Mouse (Mus musculus): ENCODE results near the gene Cd9. TPM values are rescaled to one million over a fixed set of nuclear protein-coding genes. Genes with fewer than 3 reads are reported as not detected.
A peak's percentile ranks its signal among the peaks of the same experiment; 100 is the strongest.
"Not testable (repeated sequence)": the region's sequence is repeated elsewhere in the genome, so short reads cannot be mapped to it uniquely, and the experiment has no call there.

Cd9 gene
- polyA plus RNA-seq, 1 experiment from 2014 or later: 63.4 TPM

- WGBS: 53% methylated on average over 5 of the region's 5 CpGs
- H3K27me3 ChIP-seq: peaks cover 44% of the 10 kb centered on the region
- peak overlapping the region; percentile 73; the same call in 1 of the 2 replicates for H3K9ac ChIP-seq
- H3K36me3 ChIP-seq: no peaks in the 10 kb centered on the region
- H3K27ac ChIP-seq: no peak overlapping the region
- H3K4me2 ChIP-seq: peak overlapping the region; percentile 83
- H3K4me1 ChIP-seq (replicated peaks): peaks cover 24% of the 10 kb centered on the region
- peak overlapping the region; percentile 57 for H3K4me3 ChIP-seq
- ATAC-seq (ENCODE audit: low FRiP score): no peak
- H3K9me3 ChIP-seq: no peaks in the 10 kb centered on the region
Measured at GRCm38 (mm10) chr6:125493147-125493546, 1.4 kb downstream of the Cd9 start.

GRCm38 (mm10) chr6:125492664-125493063 is 1.9 kb downstream of the Cd9 start:
- Histone ChIP-seq H3K36me3 (no peaks in the 10 kb centered on the region), H3K9me3 (no peaks in the 10 kb centered on the region), H3K9ac (no peak overlapping the region), H3K27me3 (peaks cover 44% of the 10 kb centered on the region), H3K4me3 (peak overlapping the region; percentile 57; the same call in 1 of the 2 replicates), H3K4me1 (replicated peaks) (peaks cover 24% of the 10 kb centered on the region), H3K27ac (no peak overlapping the region; the same call in 1 of the 2 replicates), H3K4me2 (peak overlapping the region; percentile 83; the same call in 1 of the 2 replicates)
- ATAC-seq (ENCODE audit: low FRiP score): no peak
- WGBS: 86% methylated on average over 6 of the region's 6 CpGs

GRCm38 (mm10) chr6:125492033-125492432 is 2.6 kb downstream of the Cd9 start:
- no peaks in the 10 kb centered on the region for H3K9me3 ChIP-seq
- H3K9ac ChIP-seq: no peak overlapping the region
- peaks cover 44% of the 10 kb centered on the region for H3K27me3 ChIP-seq
- no peak overlapping the region for H3K4me3 ChIP-seq
- no peaks in the 10 kb centered on the region for H3K36me3 ChIP-seq
- 47% methylated on average over 9 of the region's 9 CpGs for WGBS
- ATAC-seq (ENCODE audit: low FRiP score): no peak
- peak overlapping the region; percentile 83; the same call in 1 of the 2 replicates for H3K4me2 ChIP-seq
- H3K27ac ChIP-seq: no peak overlapping the region
- peaks cover 24% of the 10 kb centered on the region for H3K4me1 ChIP-seq (replicated peaks)

- 93% methylated on average over 10 of the region's 10 CpGs for WGBS
- no peak for ATAC-seq (ENCODE audit: low FRiP score)
- Histone ChIP-seq H3K4me1 (replicated peaks) (peaks cover 24% of the 10 kb centered on the region), H3K36me3 (no peaks in the 10 kb centered on the region), H3K4me3 (no peak overlapping the region), H3K9me3 (no peaks in the 10 kb centered on the region), H3K4me2 (no peak overlapping the region), H3K9ac (no peak overlapping the region), H3K27ac (no peak overlapping the region), H3K27me3 (peaks cover 39% of the 10 kb centered on the region)
Measured at GRCm38 (mm10) chr6:125491393-125491792, 3.2 kb downstream of the Cd9 start.

- Histone ChIP-seq H3K4me1 (replicated peaks) (peaks cover 24% of the 10 kb centered on the region), H3K27me3 (peaks cover 27% of the 10 kb centered on the region), H3K4me3 (no peak overlapping the region), H3K27ac (no peak overlapping the region), H3K9me3 (no peaks in the 10 kb centered on the region), H3K9ac (no peak overlapping the region), H3K36me3 (no peaks in the 10 kb centered on the region), H3K4me2 (no peak overlapping the region)
- 80% methylated on average over 11 of the region's 11 CpGs for WGBS
- no peak for ATAC-seq (ENCODE audit: low FRiP score)
Measured at GRCm38 (mm10) chr6:125489881-125490559, 4.6 kb downstream of the Cd9 start.

- Histone ChIP-seq H3K4me2 (no peak overlapping the region), H3K27me3 (no peaks in the 10 kb centered on the region), H3K9ac (no peak overlapping the region), H3K9me3 (no peaks in the 10 kb centered on the region), H3K36me3 (no peaks in the 10 kb centered on the region), H3K4me3 (no peak overlapping the region), H3K4me1 (replicated peaks) (peaks cover 19% of the 10 kb centered on the region), H3K27ac (no peak overlapping the region)
- 34% methylated on average over 4 of the region's 4 CpGs for WGBS
- ATAC-seq (ENCODE audit: low FRiP score): no peak
Measured at GRCm38 (mm10) chr6:125485589-125485988, 9.0 kb downstream of the Cd9 start.

GRCm38 (mm10) chr6:125484721-125485120 is 9.9 kb downstream of the Cd9 start:
- Histone ChIP-seq H3K4me3 (no peak overlapping the region), H3K27me3 (no peaks in the 10 kb centered on the region), H3K4me2 (no peak overlapping the region), H3K9me3 (no peaks in the 10 kb centered on the region), H3K36me3 (no peaks in the 10 kb centered on the region), H3K4me1 (replicated peaks) (peaks cover 26% of the 10 kb centered on the region), H3K9ac (no peak overlapping the region), H3K27ac (no peak overlapping the region)
- no peak for ATAC-seq (ENCODE audit: low FRiP score)
- WGBS: 96% methylated on average over 2 of the region's 2 CpGs

- not testable (repeated sequence) for H3K36me3 ChIP-seq; H3K9ac ChIP-seq; H3K9me3 ChIP-seq; H3K27me3 ChIP-seq; H3K27ac ChIP-seq; ATAC-seq (ENCODE audit: low FRiP score); H3K4me2 ChIP-seq; H3K4me3 ChIP-seq
- 97% methylated on average over 10 of the region's 10 CpGs for WGBS
- peaks cover 30% of the 10 kb centered on the region for H3K4me1 ChIP-seq (replicated peaks)
Measured at GRCm38 (mm10) chr6:125484313-125484660, 10.3 kb downstream of the Cd9 start.

GRCm38 (mm10) chr6:125483515-125484312 is 10.9 kb downstream of the Cd9 start:
- H3K4me2 ChIP-seq: no peak overlapping the region
- 93% methylated on average over 12 of the region's 12 CpGs for WGBS
- H3K9me3 ChIP-seq: no peaks in the 10 kb centered on the region
- no peaks in the 10 kb centered on the region for H3K27me3 ChIP-seq
- ATAC-seq (ENCODE audit: low FRiP score): no peak
- H3K36me3 ChIP-seq: no peaks in the 10 kb centered on the region
- H3K9ac ChIP-seq: no peak overlapping the region
- H3K4me3 ChIP-seq: no peak overlapping the region
- peaks cover 30% of the 10 kb centered on the region for H3K4me1 ChIP-seq (replicated peaks)
- no peak overlapping the region for H3K27ac ChIP-seq

GRCm38 (mm10) chr6:125482427-125482831 is 12.2 kb downstream of the Cd9 start:
- WGBS: 59% methylated on average over 5 of the region's 5 CpGs
- no peaks in the 10 kb centered on the region for H3K36me3 ChIP-seq
- peaks cover 30% of the 10 kb centered on the region for H3K4me1 ChIP-seq (replicated peaks)
- no peak overlapping the region for H3K4me3 ChIP-seq
- H3K27me3 ChIP-seq: no peaks in the 10 kb centered on the region
- no peaks in the 10 kb centered on the region for H3K9me3 ChIP-seq
- H3K4me2 ChIP-seq: no peak overlapping the region
- ATAC-seq (ENCODE audit: low FRiP score): no peak
- H3K9ac ChIP-seq: no peak overlapping the region
- H3K27ac ChIP-seq: no peak overlapping the region

GRCm38 (mm10) chr6:125481667-125482390 is 12.8 kb downstream of the Cd9 start:
- Histone ChIP-seq H3K27ac (peak overlapping the region; percentile 79; the same call in 1 of the 2 replicates), H3K4me2 (no peak overlapping the region)
- WGBS: 52% methylated on average over 7 of the region's 7 CpGs

More at GRCm38 (mm10) chr6:125481667-125482390, 12.8 kb downstream of the Cd9 start:
- Histone ChIP-seq H3K4me1 (replicated peaks) (peaks cover 34% of the 10 kb centered on the region), H3K9ac (no peak overlapping the region), H3K9me3 (no peaks in the 10 kb centered on the region), H3K4me3 (no peak overlapping the region), H3K36me3 (no peaks in the 10 kb centered on the region), H3K27me3 (no peaks in the 10 kb centered on the region)
- ATAC-seq (ENCODE audit: low FRiP score): no peak

Data from hindbrain, embryonic 13.5 days (tissue).